Mouse (Mus musculus): Measurements from ENCODE around the gene Ntn4. TPM values are rescaled to one million over a fixed set of nuclear protein-coding genes. Genes with fewer than 3 reads are reported as not detected.

Gene Ntn4
- total RNA-seq, 4 experiments from 2014 or later, result 8.1 to 9.6 (median 9.0) TPM

GRCm38 (mm10) chr10:93783216-93784013 lies 142.9 kb downstream of the Ntn4 start:
- DNase-seq (ENCODE audit: low spot score in 2 of 2), result peak in 1 of 2 experiments; percentile 14

Other genes with a start within 250 kb of the Ntn4 start
- 10 to 100 TPM; 59.6 to 70.9 (median 63.2) TPM for gene Lta4h, start 187.3 kb upstream of the Ntn4 start, total RNA-seq (2022)
- under 1 TPM in 2 of 4 experiments, not detected in 2; 0.27 to 0.34 TPM for gene Hal, start 151.9 kb upstream of the Ntn4 start, total RNA-seq (2022)
- under 1 TPM; 0.15 to 0.75 (median 0.35) TPM for gene Amdhd1, start 100.6 kb upstream of the Ntn4 start, total RNA-seq (2022)
- not detected for gene Ccdc38, start 100.0 kb upstream of the Ntn4 start, total RNA-seq (2022)
- gene Snrpf, start 51.0 kb upstream of the Ntn4 start, total RNA-seq (2022), result 10 to 100 TPM in 3 of 4 experiments, 1 to 10 TPM in 1; 9.7 to 14.9 (median 11.3) TPM
- not detected for gene Usp44, start 190.9 kb downstream of the Ntn4 start, total RNA-seq (2022)

All from left cerebral cortex, adult 8-10 months (tissue).